Mouse (Mus musculus): ENCODE data around the gene Gm44503.

Gm44503 gene

GRCm38 (mm10) chr9:73025818-73026636 lies 67.4 kb downstream of the Gm44503 start:
- no peak for DNase-seq (ENCODE audit: low read depth, low spot score)

- no peak for DNase-seq (ENCODE audit: low read depth, low spot score)
Measured at GRCm38 (mm10) chr9:73030443-73030842, 71.8 kb downstream of the Gm44503 start.

- DNase-seq (ENCODE audit: low read depth, low spot score): no peak
Measured at GRCm38 (mm10) chr9:73031421-73031820, 72.8 kb downstream of the Gm44503 start.

GRCm38 (mm10) chr9:73033406-73033805 lies 74.8 kb downstream of the Gm44503 start:
- no peak for DNase-seq (ENCODE audit: low read depth, low spot score)

GRCm38 (mm10) chr9:73039222-73039945 lies 80.7 kb downstream of the Gm44503 start:
- DNase-seq (ENCODE audit: low read depth, low spot score): peak; percentile 87

- no peak for DNase-seq (ENCODE audit: low read depth, low spot score)
Measured at GRCm38 (mm10) chr9:73040080-73040479, 81.4 kb downstream of the Gm44503 start, which contains the start of gene Pigb. Pigb (minus strand) TSS chr9:73040378.

- DNase-seq (ENCODE audit: low read depth, low spot score): peak; percentile 69
Measured at GRCm38 (mm10) chr9:73044146-73045079, 85.8 kb downstream of the Gm44503 start, which contains the start of gene Rab27a. Rab27a (plus strand) TSS chr9:73044854.

- DNase-seq (ENCODE audit: low read depth, low spot score): no peak
Measured at GRCm38 (mm10) chr9:73045204-73045603, 86.6 kb downstream of the Gm44503 start.

- DNase-seq (ENCODE audit: low read depth, low spot score): no peak
Measured at GRCm38 (mm10) chr9:73045711-73046110, 87.1 kb downstream of the Gm44503 start.

GRCm38 (mm10) chr9:73047906-73048305 lies 89.3 kb downstream of the Gm44503 start:
- no peak for DNase-seq (ENCODE audit: low read depth, low spot score)

- no peak for DNase-seq (ENCODE audit: low read depth, low spot score)
Measured at GRCm38 (mm10) chr9:73048927-73049326, 90.3 kb downstream of the Gm44503 start.

GRCm38 (mm10) chr9:73049833-73050232 lies 91.2 kb downstream of the Gm44503 start:
- no peak for DNase-seq (ENCODE audit: low read depth, low spot score)

GRCm38 (mm10) chr9:73050606-73051005 lies 92.0 kb downstream of the Gm44503 start:
- no peak for DNase-seq (ENCODE audit: low read depth, low spot score)

- DNase-seq (ENCODE audit: low read depth, low spot score): no peak
Measured at GRCm38 (mm10) chr9:73055441-73055911, 96.8 kb downstream of the Gm44503 start.

- no peak for DNase-seq (ENCODE audit: low read depth, low spot score)
Measured at GRCm38 (mm10) chr9:73059224-73059623, 100.6 kb downstream of the Gm44503 start.

GRCm38 (mm10) chr9:73063621-73064290 lies 105.1 kb downstream of the Gm44503 start:
- no peak for DNase-seq (ENCODE audit: low read depth, low spot score)
